Mouse (Mus musculus) MEL (cell line): ENCODE measurements around the gene Sdhaf1. TPM values are rescaled to one million over a fixed set of nuclear protein-coding genes. Genes with fewer than 3 reads are reported as not detected.

Experiments used
- DNase-seq: peaks from one replicate; pipeline ENCODE4 v3.0.0; 2011; ENCODE audit warnings: low read depth, low spot score
- H3K27ac ChIP-seq: 2 replicates; pipeline ENCODE4 v1.5.1; 2012; ENCODE audit warnings: low read depth, mild to moderate bottlenecking, control low read depth, low read length, moderate library complexity; ENCODE audit not compliant: control insufficient read depth
- H3K27me3 ChIP-seq, 2 experiments: fragments of 150-350 bp in 1 of 2; sonication (generic) in 1 of 2; 2 replicates each; pipeline ENCODE4 v1.6.1; 2012; ENCODE audit warnings: low read length in 2 of 2, mild to moderate bottlenecking in 2 of 2, improper control_type of control experiment in 1 of 2, moderate library complexity in 1 of 2; ENCODE audit not compliant: insufficient read depth in 2 of 2, control insufficient read depth in 1 of 2
- H3K36me3 ChIP-seq, 2 experiments: 2 replicates each; pipeline ENCODE4 v1.6.1; 2012 to 2014; ENCODE audit warnings: low read length in 2 of 2, improper control_type of control experiment in 1 of 2, inconsistent platforms in 1 of 2, mild to moderate bottlenecking in 1 of 2; ENCODE audit not compliant: insufficient read depth in 2 of 2, control insufficient read depth in 1 of 2
- H3K4me1 ChIP-seq, 2 experiments: fragments of 150-350 bp in 1 of 2; sonication (generic) in 1 of 2; 2 replicates each; pipeline ENCODE4 v1.6.1; 2012; ENCODE audit warnings: low read length in 2 of 2, improper control_type of control experiment in 1 of 2, mild to moderate bottlenecking in 1 of 2; ENCODE audit not compliant: insufficient read depth in 2 of 2, control insufficient read depth in 1 of 2
- H3K4me3 ChIP-seq, 2 experiments: fragments of 150-350 bp in 1 of 2; sonication (generic) in 1 of 2; 2 replicates each; pipeline ENCODE4 v1.5.1; 2012; ENCODE audit warnings: low read depth in 2 of 2, low read length in 2 of 2, mild to moderate bottlenecking in 2 of 2, moderate library complexity in 2 of 2, control low read depth in 1 of 2, improper control_type of control experiment in 1 of 2; ENCODE audit not compliant: control insufficient read depth in 1 of 2, insufficient read depth in 1 of 2
- H3K79me2 ChIP-seq: 2 replicates; pipeline ENCODE4 v1.6.1; 2012; ENCODE audit warnings: mild to moderate bottlenecking, low read length, moderate library complexity; ENCODE audit not compliant: control insufficient read depth, poor library complexity, insufficient read depth
- H3K9ac ChIP-seq: 2 replicates; pipeline ENCODE4 v1.6.1; 2012; ENCODE audit warnings: low read depth, mild to moderate bottlenecking, control low read depth, low read length, moderate library complexity; ENCODE audit not compliant: control insufficient read depth, poor library complexity, severe bottlenecking
- H3K9me3 ChIP-seq: fragments of 150-350 bp; sonication (generic); replicated peaks from 2 replicates; pipeline ENCODE4 v1.6.1; 2012; ENCODE audit warnings: mild to moderate bottlenecking, low read length, improper control_type of control experiment, moderate library complexity; ENCODE audit not compliant: insufficient read depth
- BHLHE40 ChIP-seq: IDR thresholded peaks from 2 replicates; pipeline ENCODE4 v1.6.1; 2012; ENCODE audit warnings: low read depth, mild to moderate bottlenecking, inconsistent platforms, low read length, improper control_type of control experiment, borderline replicate concordance
- CHD2 ChIP-seq: IDR thresholded peaks from 2 replicates; pipeline ENCODE4 v1.6.1; 2011; ENCODE audit warnings: low read length, improper control_type of control experiment
- CTCF ChIP-seq, 3 experiments: IDR thresholded peaks in 2 of 3; conservative IDR thresholded peaks in 1 of 3; 2 replicates each; pipeline ENCODE4 v1.5.1; 2011 to 2012; ENCODE audit warnings: low read length in 3 of 3, low read depth in 2 of 3, mild to moderate bottlenecking in 2 of 3, improper control_type of control experiment in 1 of 3, inconsistent platforms in 1 of 3, mixed read lengths in 1 of 3, moderate library complexity in 1 of 3; ENCODE audit not compliant: control insufficient read depth in 1 of 3, insufficient read depth in 1 of 3, poor library complexity in 1 of 3, severe bottlenecking in 1 of 3
- E2F4 ChIP-seq: IDR thresholded peaks from 2 replicates; pipeline ENCODE4 v1.6.1; 2011; ENCODE audit warnings: low read depth, low read length, improper control_type of control experiment, borderline replicate concordance
- ELF1 ChIP-seq: IDR thresholded peaks from 2 replicates; pipeline ENCODE4 v1.6.1; 2014; ENCODE audit warnings: low read depth, mild to moderate bottlenecking, inconsistent platforms, low read length, improper control_type of control experiment, moderate library complexity
- ETS1 ChIP-seq: IDR thresholded peaks from 2 replicates; pipeline ENCODE4 v1.6.1; 2012; ENCODE audit warnings: low read depth, mild to moderate bottlenecking, inconsistent platforms, low read length, improper control_type of control experiment, moderate library complexity
- GABPA ChIP-seq: IDR thresholded peaks from 2 replicates; pipeline ENCODE4 v1.6.1; 2012; ENCODE audit warnings: low read depth, mild to moderate bottlenecking, inconsistent platforms, low read length, improper control_type of control experiment, moderate library complexity
- GATA1 ChIP-seq: IDR thresholded peaks from 2 replicates; pipeline ENCODE4 v1.6.1; 2011; ENCODE audit warnings: low read depth, low read length, improper control_type of control experiment
- HCFC1 ChIP-seq: IDR thresholded peaks from 2 replicates; pipeline ENCODE4 v1.6.1; 2012; ENCODE audit warnings: low read depth, mild to moderate bottlenecking, inconsistent platforms, low read length, improper control_type of control experiment, moderate library complexity
- MAFK ChIP-seq: IDR thresholded peaks from 2 replicates; pipeline ENCODE4 v1.6.1; 2011; ENCODE audit warnings: low read depth, mild to moderate bottlenecking, low read length, improper control_type of control experiment, borderline replicate concordance
- MAX ChIP-seq: IDR thresholded peaks from 2 replicates; pipeline ENCODE4 v1.6.1; 2011; ENCODE audit warnings: low read length, improper control_type of control experiment
- MAZ ChIP-seq: IDR thresholded peaks from 2 replicates; pipeline ENCODE4 v1.6.1; 2012; ENCODE audit warnings: low read depth, mild to moderate bottlenecking, inconsistent platforms, low read length, improper control_type of control experiment
- MEF2A ChIP-seq: IDR thresholded peaks from 2 replicates; pipeline ENCODE4 v1.6.1; 2014; ENCODE audit warnings: low read depth, mild to moderate bottlenecking, inconsistent platforms, low read length, improper control_type of control experiment; ENCODE audit not compliant: poor library complexity, insufficient replicate concordance, severe bottlenecking; ENCODE audit errors: extremely low read depth
- MXI1 ChIP-seq: IDR thresholded peaks from 2 replicates; pipeline ENCODE4 v1.6.1; 2011; ENCODE audit warnings: mild to moderate bottlenecking, low read depth, low read length, improper control_type of control experiment
- MYB ChIP-seq: IDR thresholded peaks from 2 replicates; pipeline ENCODE4 v1.6.1; 2011; ENCODE audit warnings: mild to moderate bottlenecking, low read depth, low read length, improper control_type of control experiment
- NELFE ChIP-seq: IDR thresholded peaks from 2 replicates; pipeline ENCODE4 v1.6.1; 2011; ENCODE audit warnings: low read depth, low read length, improper control_type of control experiment
- NRF1 ChIP-seq: IDR thresholded peaks from 2 replicates; pipeline ENCODE4 v1.6.1; 2014; ENCODE audit warnings: low read depth, mild to moderate bottlenecking, inconsistent platforms, low read length, improper control_type of control experiment, moderate library complexity; ENCODE audit not compliant: poor library complexity, insufficient read depth, severe bottlenecking
- POLR2A ChIP-seq, 2 experiments: IDR thresholded peaks; 2 replicates each; pipeline ENCODE4 v1.6.1; 2011 to 2012; ENCODE audit warnings: low read length in 2 of 2, mild to moderate bottlenecking in 2 of 2, control low read depth in 1 of 2, improper control_type of control experiment in 1 of 2, low read depth in 1 of 2, moderate library complexity in 1 of 2; ENCODE audit not compliant: control insufficient read depth in 1 of 2, insufficient read depth in 1 of 2, poor library complexity in 1 of 2
- POLR2AphosphoS2 ChIP-seq: IDR thresholded peaks from 2 replicates; pipeline ENCODE4 v1.6.1; 2011; ENCODE audit warnings: low read length, improper control_type of control experiment
- POLR2AphosphoS5 ChIP-seq: IDR thresholded peaks from 2 replicates; pipeline ENCODE4 v1.6.1; 2012; ENCODE audit warnings: low read depth, borderline replicate concordance, mild to moderate bottlenecking, inconsistent platforms, low read length, moderate library complexity, mixed read lengths
- RCOR1 ChIP-seq: IDR thresholded peaks from 2 replicates; pipeline ENCODE4 v1.6.1; 2012; ENCODE audit warnings: low read depth, mild to moderate bottlenecking, inconsistent platforms, low read length, improper control_type of control experiment
- SIN3A ChIP-seq: IDR thresholded peaks from 2 replicates; pipeline ENCODE4 v1.6.1; 2012; ENCODE audit warnings: low read length, improper control_type of control experiment, inconsistent platforms
- SMC3 ChIP-seq: IDR thresholded peaks from 2 replicates; pipeline ENCODE4 v1.6.1; 2011; ENCODE audit warnings: low read depth, low read length, improper control_type of control experiment
- TAL1 ChIP-seq: IDR thresholded peaks from 2 replicates; pipeline ENCODE4 v1.6.1; 2012; ENCODE audit warnings: mild to moderate bottlenecking, inconsistent platforms, low read length, moderate library complexity, mixed read lengths
- TBP ChIP-seq: IDR thresholded peaks from 2 replicates; pipeline ENCODE4 v1.8.0; 2011; ENCODE audit warnings: low read depth, low read length, improper control_type of control experiment
- USF2 ChIP-seq, 2 experiments: IDR thresholded peaks; 2 replicates each; pipeline ENCODE4 v1.6.1; 2011 to 2012; ENCODE audit warnings: improper control_type of control experiment in 2 of 2, low read length in 2 of 2, borderline replicate concordance in 1 of 2, inconsistent platforms in 1 of 2, low read depth in 1 of 2, mild to moderate bottlenecking in 1 of 2; ENCODE audit not compliant: insufficient read depth in 1 of 2
- ZKSCAN1 ChIP-seq: IDR thresholded peaks from 2 replicates; pipeline ENCODE4 v1.6.1; 2012; ENCODE audit warnings: low read depth, mild to moderate bottlenecking, inconsistent platforms, low read length, improper control_type of control experiment, moderate library complexity
- ZMIZ1 ChIP-seq: IDR thresholded peaks from 2 replicates; pipeline ENCODE4 v1.6.1; 2012; ENCODE audit warnings: low read depth, mild to moderate bottlenecking, inconsistent platforms, low read length, improper control_type of control experiment, moderate library complexity
- ZNF384 ChIP-seq: IDR thresholded peaks from 2 replicates; pipeline ENCODE4 v1.6.1; 2012; ENCODE audit warnings: low read depth, mild to moderate bottlenecking, inconsistent platforms, low read length, improper control_type of control experiment
- polyA plus RNA-seq, 2 experiments: library from polyadenylated mRNA; stranded (reverse) in 1 of 2; unstranded in 1 of 2; fragments of >175 nt in 1 of 2; fragments of >200 nt in 1 of 2; gene quantifications; 2 replicates each; pipeline versions ENCODE4 v1.2.1 to v1.2.4; 2012; ENCODE audit warnings: low replicate concordance in 2 of 2, low read depth in 1 of 2; ENCODE audit not compliant: insufficient read length in 2 of 2, insufficient read depth in 1 of 2, missing spikeins in 1 of 2
- total RNA-seq: library from RNA; depleted of rRNA; stranded (reverse); fragments of 300-350 nt; gene quantifications from 2 replicates; pipeline ENCODE4 v1.2.3, GENCODE M21; 2012

Sdhaf1 gene
- total and polyA plus RNA-seq, 3 experiments: 4.3 to 8.1 TPM; not detected in 1

DNA sequence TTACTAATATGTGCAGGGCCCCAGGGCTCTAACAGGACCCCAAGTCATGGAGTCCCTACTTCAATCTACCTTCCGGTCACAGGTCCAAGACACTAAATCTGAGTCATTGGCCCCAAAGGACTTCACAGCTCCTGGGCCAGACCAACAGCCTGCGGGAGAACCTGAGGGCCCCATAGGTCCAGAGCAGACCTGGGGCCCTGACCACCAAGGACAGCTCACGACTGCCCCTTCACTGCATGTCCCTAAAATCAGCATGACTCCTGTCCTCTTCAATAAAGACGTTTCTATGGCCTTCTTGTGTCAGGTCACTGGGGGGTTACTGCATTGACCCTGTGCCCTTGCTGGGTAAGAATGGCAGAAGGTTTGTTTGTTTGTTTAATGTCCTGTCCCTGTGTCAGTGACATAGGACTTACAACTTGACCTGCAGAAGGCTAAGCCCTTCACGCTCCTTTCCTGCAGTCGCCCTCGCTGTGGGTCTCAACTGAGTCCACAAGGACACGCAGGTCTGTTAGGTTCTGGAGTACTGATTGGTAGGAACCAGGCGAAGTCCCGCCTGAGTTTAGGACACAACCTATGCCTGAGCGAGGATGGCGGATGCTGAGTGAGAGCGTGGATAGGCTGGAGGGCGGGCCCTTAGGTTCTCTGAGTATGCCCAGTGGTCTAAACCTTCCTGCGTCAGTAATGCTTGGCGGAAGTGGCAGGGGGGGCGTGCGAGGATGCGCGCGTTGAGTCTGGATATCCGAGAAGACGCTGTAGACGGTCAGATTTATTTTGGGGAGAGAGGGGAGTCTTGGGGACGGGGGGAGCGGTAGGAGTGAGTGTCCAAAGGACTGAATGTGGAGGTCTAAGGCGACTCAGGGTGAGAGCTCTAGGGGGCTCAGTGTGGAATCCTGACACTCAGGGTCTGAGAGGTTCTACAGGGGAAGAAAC lies 15.4 kb downstream of the Sdhaf1 start, which contains the start of gene Alkbh6:
Gene Alkbh6, plus strand, starts transcription at position 642 of the 930 bp plus-strand sequence.
- peak; percentile 98 for DNase-seq

DNA sequence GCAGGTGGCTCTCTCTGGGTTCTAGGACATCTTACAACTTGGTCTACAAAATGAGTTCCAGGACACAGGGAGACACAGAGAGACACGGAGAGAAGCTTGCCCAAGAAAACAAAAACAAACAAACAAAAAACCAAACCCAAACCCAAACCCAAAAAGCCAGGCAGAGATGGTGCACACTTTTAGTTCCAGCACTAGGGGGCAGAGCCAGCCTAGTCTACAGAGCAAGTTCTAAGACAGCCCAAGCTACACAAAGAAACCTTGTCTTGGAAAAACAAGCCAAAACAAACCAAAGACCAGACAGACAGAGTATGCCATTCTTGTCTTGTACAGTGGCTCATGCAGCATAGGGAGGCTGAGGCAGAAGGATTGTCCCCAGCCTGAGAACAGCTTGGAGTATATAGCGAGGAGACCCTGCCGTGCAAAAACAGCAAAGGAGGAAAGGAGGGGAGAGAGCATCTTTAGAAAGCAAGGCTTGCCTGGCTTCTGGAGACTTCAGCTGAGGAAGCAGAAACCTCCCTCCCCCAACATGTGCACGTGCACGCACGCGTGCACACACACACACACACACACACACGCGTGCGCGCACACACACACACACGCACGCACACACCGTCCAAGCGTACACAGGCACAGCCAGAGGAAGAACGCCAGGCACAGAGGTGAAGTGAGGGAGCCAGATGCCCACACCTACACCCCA lies 17.5 kb downstream of the Sdhaf1 start:
- Histone ChIP-seq H3K79me2 (no peaks in the 10 kb centered on the region; the same call in 1 of the 2 replicates), H3K4me3 (no peak overlapping the region), H3K36me3 (no peaks in the 10 kb centered on the region), H3K4me1 (peaks cover 0 to 13% of the 10 kb centered on the region in 2 experiments; a peak in 3 of 4 replicates), H3K9me3 (no peaks in the 10 kb centered on the region), H3K27ac (no peak overlapping the region), H3K9ac (no peak overlapping the region), H3K27me3 (no peaks in the 10 kb centered on the region)
- peak; percentile 46 for DNase-seq
- TF ChIP-seq E2F4 (no peak), ZNF384 (no peak), ETS1 (no peak), ZMIZ1 (no peak), HCFC1 (no peak), POLR2AphosphoS5 (no peak), POLR2A (IDR thresholded peaks at IDR 0.05; ENCODE audit: control insufficient read depth in 1 of 2, insufficient read depth in 1 of 2, low read depth in 1 of 2, low read length in 2 of 2, poor library complexity in 1 of 2) (no peak), CTCF (IDR thresholded peaks at IDR 0.05 in 2 of 3, conservative IDR thresholded peaks at IDR 0.05 in 1 of 3; ENCODE audit: control insufficient read depth in 1 of 3, insufficient read depth in 1 of 3, low read depth in 2 of 3, low read length in 3 of 3, poor library complexity in 1 of 3, severe bottlenecking in 1 of 3) (peak; percentile 34 to 61 (median 50)), POLR2AphosphoS2 (no peak), TBP (no peak), TAL1 (no peak), SMC3 (peak; percentile 41; the same call in 1 of the 2 replicates), SIN3A (no peak), NELFE (no peak), MAFK (no peak), MEF2A (no peak), GABPA (no peak), BHLHE40 (no peak)

More for the DNA sequence above, 15.4 kb downstream of the Sdhaf1 start, which contains the start of gene Alkbh6:
- H3K4me3 ChIP-seq: peak within 1 kb of the TSS; percentile 59 to 92
- TF ChIP-seq MAX (peak; percentile 54), ZMIZ1 (0 out of 2 replicates have a peak, but pooled peaks have one; percentile 55), ZKSCAN1 (no peak), HCFC1 (peak; percentile 85), TBP (peak; percentile 79; the same call in 1 of the 2 replicates), CTCF (IDR thresholded peaks at IDR 0.05 in 2 of 3, conservative IDR thresholded peaks at IDR 0.05 in 1 of 3; ENCODE audit: control insufficient read depth in 1 of 3, insufficient read depth in 1 of 3, low read depth in 2 of 3, low read length in 3 of 3, poor library complexity in 1 of 3, severe bottlenecking in 1 of 3) (no peak), MAZ (peak; percentile 69; the same call in 1 of the 2 replicates), ELF1 (peak; percentile 89), NELFE (peak; percentile 94), E2F4 (no peak), MYB (no peak), USF2 (IDR thresholded peaks at IDR 0.05; ENCODE audit: borderline replicate concordance in 1 of 2, insufficient read depth in 1 of 2, low read depth in 1 of 2, low read length in 2 of 2) (no peak), MEF2A (no peak), MXI1 (peak; percentile 80), NRF1 (peak; percentile 69), RCOR1 (peak; percentile 27), POLR2AphosphoS2 (peak; percentile 96), SIN3A (peak; percentile 81), ETS1 (no peak), GATA1 (no peak), CHD2 (peak; percentile 38; the same call in 1 of the 2 replicates), POLR2A (IDR thresholded peaks at IDR 0.05; ENCODE audit: control insufficient read depth in 1 of 2, insufficient read depth in 1 of 2, low read depth in 1 of 2, low read length in 2 of 2, poor library complexity in 1 of 2) (peak; percentile 78 to 98)
- no peaks in the 10 kb centered on the region for H3K27me3 ChIP-seq
- peak within 1 kb of the TSS; percentile 35; the same call in 1 of the 2 replicates for H3K27ac ChIP-seq
- no peaks in the 10 kb centered on the region for H3K9me3 ChIP-seq
- no peaks in the 10 kb centered on the region for H3K36me3 ChIP-seq
- H3K79me2 ChIP-seq: no peaks in the 10 kb centered on the region; the same call in 1 of the 2 replicates
- peaks cover 0 to 13% of the 10 kb centered on the region in 2 experiments; a peak in 3 of 4 replicates for H3K4me1 ChIP-seq
- peak within 1 kb of the TSS; percentile 72 for H3K9ac ChIP-seq
